Mouse (Mus musculus): ENCODE measurements at regions not wholly inside any gene's neighbourhood (a gene's known extent, or its start where the extent isn't known, plus 50 kb on each side); places are given as distances from the start of the nearest gene placed in this dataset.

GRCm38 (mm10) chr4:124109371-124109770, 191.5 kb upstream of the 4930535I16Rik start:
- ATAC-seq (no peak), DNase-seq (no peak)
- Histone ChIP-seq H3K4me3 (ENCODE audit: low read depth, low read length) (no peak overlapping the region), H3K27ac (ENCODE audit: low read depth) (no peak overlapping the region), H3K4me1 (ENCODE audit: insufficient read depth) (no peaks in the 10 kb centered on the region), H3K9ac (replicated peaks) (no peak overlapping the region), H3K4me2 (ENCODE audit: low read depth, low read length) (no peak overlapping the region), H3K36me3 (replicated peaks; ENCODE audit: insufficient read depth, low read length) (no peaks in the 10 kb centered on the region), H3K27me3 (ENCODE audit: insufficient read depth, low read length) (no peaks in the 10 kb centered on the region), H3K9me3 (ENCODE audit: low read length) (0 out of 2 replicates have a peak, but pooled peaks cover 2% of the 10 kb centered on the region)
- WGBS (ENCODE audit: insufficient replicate concordance): 68% methylated on average over 3 of the region's 3 CpGs
- TF ChIP-seq EP300 (IDR thresholded peaks at IDR 0.05; ENCODE audit: low read depth) (no peak), CTCF (IDR thresholded peaks at IDR 0.05; ENCODE audit: low read depth) (no peak)

DNA sequence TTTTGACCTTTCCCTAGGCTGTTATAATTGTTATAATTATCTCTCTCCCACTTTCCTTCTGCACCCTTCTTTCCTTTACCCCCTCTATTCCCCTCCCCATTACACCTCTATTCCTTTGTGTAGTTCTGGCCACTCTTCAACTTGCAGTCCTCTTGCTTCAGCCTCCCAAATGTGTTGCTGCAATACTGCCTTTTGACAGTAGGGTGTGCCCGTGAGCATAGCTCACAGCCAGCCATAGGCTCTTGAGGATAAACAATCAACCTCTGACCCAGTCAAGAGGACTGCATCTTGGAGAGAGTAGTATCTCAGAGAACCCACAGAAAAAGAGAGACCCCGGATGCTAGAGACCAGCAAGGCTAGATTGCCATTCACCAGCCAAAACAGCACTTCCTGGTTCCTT, 184.9 kb upstream of the 4930535I16Rik start:
- H3K4me1 ChIP-seq (ENCODE audit: insufficient read depth): no peaks in the 10 kb centered on the region
- H3K27ac ChIP-seq (ENCODE audit: low read depth): no peak overlapping the region
- ATAC-seq (no peak), DNase-seq (peak; percentile 31)
- H3K9me3 ChIP-seq (ENCODE audit: low read length): 0 out of 2 replicates have a peak, but pooled peaks cover 3% of the 10 kb centered on the region
- no peaks in the 10 kb centered on the region for H3K36me3 ChIP-seq (replicated peaks; ENCODE audit: insufficient read depth, low read length)
- no peak overlapping the region for H3K9ac ChIP-seq (replicated peaks)
- no peak overlapping the region for H3K4me3 ChIP-seq (ENCODE audit: low read depth, low read length)
- WGBS (ENCODE audit: insufficient replicate concordance): 29% methylated on average over 2 of the region's 2 CpGs
- H3K27me3 ChIP-seq (ENCODE audit: insufficient read depth, low read length): no peaks in the 10 kb centered on the region
- peak; percentile 63 for TF ChIP-seq CTCF (IDR thresholded peaks at IDR 0.05; ENCODE audit: low read depth)
- no peak for TF ChIP-seq EP300 (IDR thresholded peaks at IDR 0.05; ENCODE audit: low read depth)
- H3K4me2 ChIP-seq (ENCODE audit: low read depth, low read length): no peak overlapping the region

DNA sequence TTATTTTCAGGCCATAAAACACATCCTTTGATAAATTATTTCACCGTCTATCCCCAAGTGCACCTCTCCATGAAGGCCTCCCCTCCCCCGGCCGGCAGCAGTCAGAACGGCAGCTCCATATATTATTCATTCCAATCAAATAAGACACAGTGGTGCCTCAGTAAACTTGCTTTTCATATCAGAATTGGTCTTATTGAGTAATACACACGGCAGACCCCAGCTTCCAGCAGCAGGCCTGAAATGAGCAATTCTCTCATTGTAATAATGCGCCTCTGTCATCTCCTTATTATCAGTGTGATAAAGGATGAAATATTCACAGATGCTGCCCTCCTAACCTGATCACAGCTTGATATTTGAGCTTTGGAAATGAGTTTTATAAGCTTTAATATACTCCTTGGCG, 169.0 kb upstream of the 4930535I16Rik start:
- WGBS (ENCODE audit: insufficient replicate concordance): 82% methylated on average over 7 of the region's 7 CpGs
- H3K4me2 ChIP-seq (ENCODE audit: low read depth, low read length): no peak overlapping the region
- no peak for DNase-seq
- H3K9ac ChIP-seq (replicated peaks): no peak overlapping the region
- ATAC-seq: no peak
- no peaks in the 10 kb centered on the region for H3K27me3 ChIP-seq (ENCODE audit: insufficient read depth, low read length)
- H3K4me3 ChIP-seq (ENCODE audit: low read depth, low read length): no peak overlapping the region
- no peak for TF ChIP-seq CTCF (IDR thresholded peaks at IDR 0.05; ENCODE audit: low read depth)
- TF ChIP-seq EP300 (IDR thresholded peaks at IDR 0.05; ENCODE audit: low read depth): no peak
- H3K27ac ChIP-seq (ENCODE audit: low read depth): no peak overlapping the region
- no peaks in the 10 kb centered on the region for H3K36me3 ChIP-seq (replicated peaks; ENCODE audit: insufficient read depth, low read length)
- no peaks in the 10 kb centered on the region for H3K4me1 ChIP-seq (ENCODE audit: insufficient read depth)
- no peaks in the 10 kb centered on the region for H3K9me3 ChIP-seq (ENCODE audit: low read length)

DNA sequence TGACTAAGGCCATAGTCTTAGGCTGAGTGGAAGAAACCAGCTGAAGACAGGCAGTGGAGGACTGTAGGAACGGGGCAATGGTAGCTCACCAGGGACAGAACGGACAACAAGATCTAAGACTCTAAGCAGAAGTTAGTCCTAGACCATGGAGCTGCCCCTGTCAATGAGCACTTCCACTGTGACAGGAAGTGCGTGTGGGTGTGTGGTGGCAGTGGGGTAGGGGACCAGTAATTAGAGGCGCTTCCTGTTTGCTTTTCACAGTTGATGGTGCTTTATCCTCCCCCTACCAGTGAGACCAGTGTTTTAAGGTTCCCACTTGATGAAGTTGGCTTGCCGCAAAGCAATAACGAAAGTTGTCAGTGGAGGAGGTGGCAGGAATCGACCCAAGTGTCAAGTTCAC, 168.4 kb upstream of the 4930535I16Rik start:
- Histone ChIP-seq H3K36me3 (replicated peaks; ENCODE audit: insufficient read depth, low read length) (no peaks in the 10 kb centered on the region), H3K4me1 (ENCODE audit: insufficient read depth) (no peaks in the 10 kb centered on the region), H3K27ac (ENCODE audit: low read depth) (no peak overlapping the region), H3K9ac (replicated peaks) (no peak overlapping the region), H3K4me3 (ENCODE audit: low read depth, low read length) (no peak overlapping the region), H3K9me3 (ENCODE audit: low read length) (no peaks in the 10 kb centered on the region), H3K4me2 (ENCODE audit: low read depth, low read length) (no peak overlapping the region), H3K27me3 (ENCODE audit: insufficient read depth, low read length) (no peaks in the 10 kb centered on the region)
- DNase-seq: no peak
- WGBS (ENCODE audit: insufficient replicate concordance): 51% methylated on average over 7 of the region's 7 CpGs
- TF ChIP-seq EP300 (IDR thresholded peaks at IDR 0.05; ENCODE audit: low read depth): no peak
- no peak for TF ChIP-seq CTCF (IDR thresholded peaks at IDR 0.05; ENCODE audit: low read depth)
- no peak for ATAC-seq

DNA sequence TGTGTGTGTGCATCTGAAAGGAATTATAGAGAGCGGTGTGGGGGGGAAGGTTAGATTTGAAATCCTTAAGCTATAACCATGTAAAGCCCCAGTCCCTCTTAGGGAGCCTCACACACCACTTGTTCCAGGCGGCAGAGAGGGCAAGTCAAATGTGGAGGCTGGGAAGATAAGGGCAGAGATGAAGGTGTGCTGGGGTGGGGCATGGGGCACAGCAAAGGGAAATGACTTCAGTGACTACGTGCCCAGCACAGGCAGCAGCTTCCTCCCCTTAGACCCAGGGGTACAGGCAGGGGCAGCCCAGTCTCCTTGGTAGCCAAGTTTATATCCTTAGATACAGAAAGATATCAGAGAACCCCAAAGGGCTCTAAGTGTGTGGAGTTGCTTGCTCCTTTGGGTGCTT, 161.8 kb upstream of the 4930535I16Rik start:
- Histone ChIP-seq H3K27ac (ENCODE audit: low read depth) (no peak overlapping the region), H3K27me3 (ENCODE audit: insufficient read depth, low read length) (no peaks in the 10 kb centered on the region), H3K9ac (replicated peaks) (no peak overlapping the region), H3K4me1 (ENCODE audit: insufficient read depth) (no peaks in the 10 kb centered on the region), H3K36me3 (replicated peaks; ENCODE audit: insufficient read depth, low read length) (no peaks in the 10 kb centered on the region), H3K4me3 (ENCODE audit: low read depth, low read length) (no peak overlapping the region), H3K4me2 (ENCODE audit: low read depth, low read length) (no peak overlapping the region), H3K9me3 (ENCODE audit: low read length) (no peaks in the 10 kb centered on the region)
- no peak for TF ChIP-seq EP300 (IDR thresholded peaks at IDR 0.05; ENCODE audit: low read depth)
- DNase-seq (no peak), ATAC-seq (no peak)
- WGBS (ENCODE audit: insufficient replicate concordance): 52% methylated on average over 3 of the region's 3 CpGs

DNA sequence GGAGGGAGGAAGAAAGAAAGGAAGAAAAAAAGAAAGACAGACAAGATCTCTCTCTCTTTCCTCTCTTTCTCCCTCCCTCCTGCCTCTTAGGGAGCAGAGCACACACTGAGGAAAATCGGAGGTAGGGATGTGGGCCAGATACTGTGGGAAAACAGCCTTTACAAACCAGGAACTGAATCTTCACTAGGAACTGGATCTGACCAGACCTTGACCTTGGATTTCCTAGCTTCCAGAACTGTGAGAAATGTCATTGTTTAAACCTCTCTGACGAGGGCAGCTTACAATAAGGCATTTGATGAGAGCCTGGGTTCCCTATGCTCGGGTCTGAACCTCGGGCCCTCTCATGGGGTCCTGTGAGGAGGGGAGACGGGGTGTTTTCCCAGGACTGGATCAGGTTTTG, 157.7 kb upstream of the 4930535I16Rik start:
- H3K27ac ChIP-seq (ENCODE audit: low read depth): no peak overlapping the region
- no peaks in the 10 kb centered on the region for H3K36me3 ChIP-seq (replicated peaks; ENCODE audit: insufficient read depth, low read length)
- no peaks in the 10 kb centered on the region for H3K4me1 ChIP-seq (ENCODE audit: insufficient read depth)
- no peaks in the 10 kb centered on the region for H3K9me3 ChIP-seq (ENCODE audit: low read length)
- H3K4me2 ChIP-seq (ENCODE audit: low read depth, low read length): no peak overlapping the region
- H3K27me3 ChIP-seq (ENCODE audit: insufficient read depth, low read length): no peaks in the 10 kb centered on the region
- no peak for ATAC-seq
- no peak for DNase-seq
- H3K4me3 ChIP-seq (ENCODE audit: low read depth, low read length): no peak overlapping the region
- no peak overlapping the region for H3K9ac ChIP-seq (replicated peaks)
- no peak for TF ChIP-seq EP300 (IDR thresholded peaks at IDR 0.05; ENCODE audit: low read depth)
- TF ChIP-seq CTCF (IDR thresholded peaks at IDR 0.05; ENCODE audit: low read depth): no peak
- WGBS (ENCODE audit: insufficient replicate concordance): 53% methylated on average over 5 of the region's 5 CpGs

DNA sequence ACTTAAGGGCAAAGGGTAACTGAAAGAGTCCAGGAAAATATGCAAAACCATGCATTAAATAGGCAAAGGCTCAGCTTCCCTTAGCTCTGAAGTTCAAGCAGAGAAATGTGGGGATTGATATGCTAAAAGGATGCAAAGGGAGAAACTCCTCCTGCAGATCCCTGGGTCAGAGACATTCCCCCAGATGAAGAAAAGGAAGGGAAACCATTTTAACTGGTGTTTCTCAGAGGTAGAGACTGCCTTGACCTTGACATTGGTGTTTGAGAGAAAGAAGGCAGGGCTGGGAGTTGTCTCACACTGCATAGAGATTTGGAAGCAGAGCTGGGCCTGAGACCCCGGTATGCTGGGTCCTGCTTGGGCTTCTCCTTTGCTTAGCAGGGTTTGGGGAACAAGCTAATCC, 155.8 kb upstream of the 4930535I16Rik start:
- TF ChIP-seq CTCF (IDR thresholded peaks at IDR 0.05; ENCODE audit: low read depth): no peak
- TF ChIP-seq EP300 (IDR thresholded peaks at IDR 0.05; ENCODE audit: low read depth): no peak
- Histone ChIP-seq H3K27me3 (ENCODE audit: insufficient read depth, low read length) (no peaks in the 10 kb centered on the region), H3K4me3 (ENCODE audit: low read depth, low read length) (no peak overlapping the region), H3K36me3 (replicated peaks; ENCODE audit: insufficient read depth, low read length) (no peaks in the 10 kb centered on the region), H3K9me3 (ENCODE audit: low read length) (no peaks in the 10 kb centered on the region), H3K4me1 (ENCODE audit: insufficient read depth) (no peaks in the 10 kb centered on the region), H3K27ac (ENCODE audit: low read depth) (no peak overlapping the region), H3K4me2 (ENCODE audit: low read depth, low read length) (no peak overlapping the region), H3K9ac (replicated peaks) (no peak overlapping the region)
- ATAC-seq (no peak), DNase-seq (no peak)
- 74% methylated on average over 1 of the region's 1 CpGs for WGBS (ENCODE audit: insufficient replicate concordance)

All from liver, postnatal 0 days (tissue).